Mouse (Mus musculus) ES-Bruce4 (cell line): ENCODE results near the gene Tmem167b. TPM values are rescaled to one million over a fixed set of nuclear protein-coding genes. Genes with fewer than 3 reads are reported as not detected.

Experiments
- H3K27ac ChIP-seq: 2 replicates; pipeline ENCODE4 v1.5.1; 2012; ENCODE audit warnings: low read length, inconsistent platforms; ENCODE audit not compliant: insufficient read depth
- H3K27me3 ChIP-seq: 2 replicates; pipeline ENCODE4 v1.6.1; 2012; ENCODE audit warnings: mild to moderate bottlenecking, low read length, inconsistent platforms; ENCODE audit not compliant: control insufficient read depth, poor library complexity, insufficient read depth, severe bottlenecking
- H3K36me3 ChIP-seq: 2 replicates; pipeline ENCODE4 v1.6.1; 2012; ENCODE audit warnings: inconsistent platforms, mild to moderate bottlenecking, low read length, moderate library complexity; ENCODE audit not compliant: control insufficient read depth, poor library complexity, insufficient read depth, severe bottlenecking
- H3K4me1 ChIP-seq: one replicate; pipeline ENCODE4 v1.8.1; 2011; ENCODE audit warnings: low read length; ENCODE audit not compliant: control insufficient read depth, insufficient read depth
- H3K4me3 ChIP-seq: 2 replicates; pipeline ENCODE4 v1.5.1; 2011; ENCODE audit warnings: low read depth, mild to moderate bottlenecking, low read length
- H3K9ac ChIP-seq: 2 replicates; pipeline ENCODE4 v1.6.1; 2012; ENCODE audit warnings: low read depth, mild to moderate bottlenecking, inconsistent platforms; ENCODE audit not compliant: poor library complexity, severe bottlenecking
- H3K9me3 ChIP-seq: replicated peaks from 2 replicates; pipeline ENCODE4 v1.6.1; 2012; ENCODE audit warnings: mild to moderate bottlenecking, low read length, inconsistent platforms; ENCODE audit not compliant: control insufficient read depth, poor library complexity, insufficient read depth, severe bottlenecking
- CTCF ChIP-seq: IDR thresholded peaks from one replicate; pipeline ENCODE4 v1.8.1; 2011; ENCODE audit warnings: low read depth, low read length
- EP300 ChIP-seq: IDR thresholded peaks from 2 replicates; pipeline ENCODE4 v1.6.1; 2011; ENCODE audit warnings: low read depth, low read length; ENCODE audit not compliant: insufficient read depth
- POLR2A ChIP-seq: IDR thresholded peaks from one replicate; pipeline ENCODE4 v1.8.1; 2011; ENCODE audit warnings: low read length; ENCODE audit not compliant: insufficient read depth
- polyA plus RNA-seq: library from polyadenylated mRNA; stranded (reverse); fragments of >200 nt; gene quantifications from 2 replicates; pipeline ENCODE4 v1.2.4, GENCODE M21; 2011; ENCODE audit warnings: low read depth; ENCODE audit not compliant: missing spikeins, insufficient read depth, insufficient read length

The Tmem167b gene
- polyA plus RNA-seq, 1 experiment, result 25.5 TPM

GRCm38 (mm10) chr3:108533114-108533885, 29.0 kb downstream of the Tmem167b start:
- Histone ChIP-seq H3K4me3 (no peak overlapping the region), H3K9me3 (no peaks in the 10 kb centered on the region), H3K4me1 (no peaks in the 10 kb centered on the region), H3K27ac (no peak overlapping the region), H3K27me3 (no peaks in the 10 kb centered on the region), H3K36me3 (no peaks in the 10 kb centered on the region), H3K9ac (no peak overlapping the region)
- TF ChIP-seq CTCF (no peak), EP300 (no peak), POLR2A (no peak)

- TF ChIP-seq POLR2A (no peak), EP300 (no peak), CTCF (peak; percentile 45)
These were observed 33.8 kb downstream of the Tmem167b start for GRCm38 (mm10) chr3:108528489-108528888.

GRCm38 (mm10) chr3:108523415-108523814, 38.9 kb downstream of the Tmem167b start:
- no peak overlapping the region for H3K4me3 ChIP-seq
- no peak for TF ChIP-seq POLR2A
- no peak for TF ChIP-seq CTCF
- TF ChIP-seq EP300, result no peak
- H3K27ac ChIP-seq, result no peak overlapping the region
- no peak overlapping the region for H3K9ac ChIP-seq
- no peaks in the 10 kb centered on the region for H3K27me3 ChIP-seq
- no peaks in the 10 kb centered on the region for H3K36me3 ChIP-seq
- H3K9me3 ChIP-seq, result no peaks in the 10 kb centered on the region; the same call in 1 of the 2 replicates
- no peaks in the 10 kb centered on the region for H3K4me1 ChIP-seq

More at GRCm38 (mm10) chr3:108528489-108528888, 33.8 kb downstream of the Tmem167b start:
- Histone ChIP-seq H3K27ac (no peak overlapping the region), H3K4me3 (no peak overlapping the region), H3K9ac (no peak overlapping the region), H3K27me3 (no peaks in the 10 kb centered on the region), H3K4me1 (no peaks in the 10 kb centered on the region), H3K9me3 (no peaks in the 10 kb centered on the region; the same call in 1 of the 2 replicates), H3K36me3 (no peaks in the 10 kb centered on the region)

GRCm38 (mm10) chr3:108518276-108518675, 44.0 kb downstream of the Tmem167b start:
- H3K9me3 ChIP-seq, result no peaks in the 10 kb centered on the region
- no peaks in the 10 kb centered on the region for H3K36me3 ChIP-seq
- no peaks in the 10 kb centered on the region for H3K27me3 ChIP-seq
- no peak overlapping the region for H3K27ac ChIP-seq
- peaks cover 2% of the 10 kb centered on the region for H3K4me1 ChIP-seq
- no peak overlapping the region for H3K9ac ChIP-seq
- H3K4me3 ChIP-seq, result no peak overlapping the region
- TF ChIP-seq POLR2A (no peak), EP300 (no peak), CTCF (no peak)

- Histone ChIP-seq H3K4me3 (no peak overlapping the region), H3K9me3 (no peaks in the 10 kb centered on the region), H3K4me1 (peaks cover 4% of the 10 kb centered on the region), H3K9ac (no peak overlapping the region), H3K27me3 (no peaks in the 10 kb centered on the region), H3K36me3 (no peaks in the 10 kb centered on the region), H3K27ac (no peak overlapping the region)
- no peak for TF ChIP-seq CTCF
- no peak for TF ChIP-seq EP300
- no peak for TF ChIP-seq POLR2A
These were observed 48.8 kb downstream of the Tmem167b start for GRCm38 (mm10) chr3:108513465-108513864.
